Mouse (Mus musculus) T-cell, adult 2 months (primary cell): Measurements from ENCODE around the gene Blmh.

Experiments
- DNase-seq: peaks from one replicate; pipeline ENCODE4 v3.0.0; 2022; ENCODE audit warnings: low spot score

Blmh gene

DNA sequence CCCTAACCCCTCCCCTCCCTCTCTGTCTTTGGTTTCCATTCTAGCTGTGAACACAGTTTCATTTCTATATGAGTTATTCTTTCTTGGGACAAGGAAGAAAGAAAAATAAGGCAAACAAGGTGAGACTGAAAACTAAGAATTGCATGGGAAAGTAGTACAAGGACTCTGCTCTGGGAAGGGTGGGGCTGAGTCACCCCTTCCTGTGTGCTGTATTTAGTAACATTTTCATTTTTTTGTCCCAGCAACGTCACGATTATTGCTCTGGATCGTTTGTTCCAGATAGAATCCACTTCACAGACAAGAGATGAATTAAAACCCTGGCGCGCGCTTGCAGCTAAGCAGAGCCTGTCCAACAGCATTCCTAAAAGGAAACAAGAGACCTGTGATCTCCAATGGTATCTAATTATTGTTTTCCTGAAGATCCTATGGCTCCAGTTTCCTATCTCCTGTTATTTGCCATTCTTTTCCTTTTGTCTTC is at the start of gene Blmh:
Blmh (plus strand) TSS at position 51 of the 478 bp plus-strand sequence.
- DNase-seq: no peak

DNA sequence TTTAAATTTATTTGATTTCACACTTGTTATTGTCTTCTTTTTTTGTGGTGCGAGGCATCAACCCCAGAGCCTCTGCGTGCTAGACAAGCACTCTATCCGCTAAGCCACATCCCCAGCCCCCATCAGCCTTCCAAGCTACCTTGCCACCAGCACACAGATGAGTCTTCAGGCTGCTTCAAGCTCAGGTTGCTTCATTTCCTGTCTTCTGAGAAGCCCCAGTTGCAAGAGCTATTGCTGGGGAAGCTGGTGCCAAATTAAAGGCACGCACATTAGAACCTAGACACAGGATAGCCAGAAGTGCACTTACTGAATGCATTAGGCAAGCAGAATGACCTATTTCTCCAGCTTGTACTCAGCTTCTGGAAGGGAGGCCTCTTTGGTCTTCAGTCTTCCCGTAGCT is 44.8 kb upstream of the Blmh start:
- peak; percentile 51 for DNase-seq

DNA sequence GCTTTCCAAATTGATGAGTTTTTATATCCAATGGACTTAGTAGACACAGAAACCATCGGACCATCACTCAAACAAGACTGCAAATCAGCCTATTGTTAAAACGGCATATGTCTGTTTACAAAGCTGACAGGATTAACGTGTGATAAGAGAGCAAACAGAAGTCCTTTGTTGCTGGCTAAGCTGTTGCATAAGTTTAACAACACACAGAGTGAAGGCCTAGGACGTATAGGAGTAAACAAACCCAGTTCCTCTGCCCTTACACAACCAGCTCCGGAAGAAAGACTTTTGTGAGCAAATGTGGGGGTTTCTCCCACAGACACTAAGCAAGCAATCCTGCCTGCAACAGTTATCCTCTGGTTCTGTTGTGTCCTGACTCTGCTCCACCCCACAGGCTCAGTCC is 40.2 kb upstream of the Blmh start:
- no peak for DNase-seq

DNA sequence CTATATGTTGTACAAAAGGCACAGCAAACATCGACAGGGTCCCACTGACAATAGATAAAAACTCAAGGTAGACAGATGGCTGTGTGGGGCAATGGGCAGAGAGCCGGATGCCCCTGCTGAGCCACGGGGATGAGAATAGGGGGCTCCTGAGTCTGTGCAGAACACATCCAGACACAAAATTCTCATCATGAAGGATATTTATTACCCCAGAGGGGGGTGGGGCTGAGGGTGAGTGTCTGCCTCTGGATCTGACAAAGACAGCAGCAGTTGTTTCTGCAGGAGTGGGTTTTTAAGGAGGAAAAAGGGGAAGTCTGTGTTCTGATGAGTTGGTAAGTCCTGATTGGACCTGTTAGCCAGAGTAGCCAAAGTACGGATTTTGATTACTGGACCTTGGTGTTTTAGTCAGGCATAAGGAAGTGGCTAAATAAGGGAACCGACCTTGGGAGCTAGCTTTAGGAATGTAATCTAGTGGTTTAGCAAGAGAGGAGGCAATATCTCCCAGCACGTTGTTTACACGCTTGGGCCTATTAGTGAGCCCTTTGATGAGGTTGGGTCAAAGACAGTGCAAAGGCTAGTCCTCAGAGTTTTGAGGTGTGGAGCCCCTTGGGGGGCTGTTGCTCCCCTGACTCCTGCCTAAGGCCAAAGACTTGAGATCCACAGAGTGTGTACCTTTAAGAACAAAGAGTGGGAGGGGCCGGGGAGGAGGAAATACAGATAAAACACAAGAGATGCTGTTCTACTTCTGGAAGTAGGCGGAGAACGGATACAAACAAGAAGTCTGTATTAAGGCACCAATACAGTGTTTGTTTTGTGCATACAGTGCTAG is 35.1 kb upstream of the Blmh start:
- peak; percentile 27 for DNase-seq

DNA sequence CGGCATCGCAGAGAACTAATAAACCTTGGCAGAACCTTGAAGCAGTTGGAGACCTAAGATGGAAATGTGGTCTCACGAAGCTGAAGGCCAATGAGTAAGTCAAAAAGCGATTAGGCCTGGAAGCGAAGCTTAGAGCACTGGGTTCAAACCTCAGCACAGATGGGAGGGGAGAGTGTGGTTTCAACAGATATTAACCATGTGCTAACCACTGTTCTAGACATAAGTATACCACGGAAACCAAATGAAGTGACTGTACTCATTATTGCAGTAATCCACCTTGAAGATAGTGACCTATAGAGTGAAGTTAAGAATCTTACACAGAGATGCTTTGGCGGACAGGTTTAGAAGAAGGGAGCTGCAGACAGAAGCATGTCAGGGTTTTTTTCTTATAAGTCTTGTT is 33.4 kb upstream of the Blmh start:
- no peak for DNase-seq

DNA sequence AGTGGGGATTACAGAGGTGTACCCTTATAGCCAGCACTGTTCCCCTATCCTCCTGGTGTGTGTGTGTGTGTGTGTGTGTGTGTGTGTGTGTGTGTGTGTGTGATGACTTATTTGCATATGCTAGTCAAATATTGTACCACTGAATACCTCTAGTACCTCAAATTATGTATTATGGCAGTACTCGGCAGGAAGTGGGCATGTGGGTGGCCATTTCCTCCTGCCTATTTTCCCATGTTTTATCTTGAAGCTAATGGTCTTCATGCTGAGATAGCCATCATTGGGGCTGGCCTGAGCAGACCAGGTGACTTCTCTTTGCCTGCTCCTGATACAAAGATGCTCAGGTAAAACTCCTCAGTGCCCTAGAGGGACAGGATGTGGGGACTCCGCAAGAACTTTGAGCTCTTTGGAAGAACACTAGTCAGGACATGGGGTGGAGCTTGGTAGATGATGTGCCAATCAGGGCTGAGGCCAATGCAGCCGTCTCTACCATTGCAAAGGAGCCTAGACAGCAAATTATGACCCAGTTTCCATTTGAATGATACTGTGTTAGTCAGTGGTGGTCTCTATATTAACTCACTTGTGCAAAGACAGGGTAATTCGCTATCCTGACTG is 32.8 kb upstream of the Blmh start:
- DNase-seq: no peak

DNA sequence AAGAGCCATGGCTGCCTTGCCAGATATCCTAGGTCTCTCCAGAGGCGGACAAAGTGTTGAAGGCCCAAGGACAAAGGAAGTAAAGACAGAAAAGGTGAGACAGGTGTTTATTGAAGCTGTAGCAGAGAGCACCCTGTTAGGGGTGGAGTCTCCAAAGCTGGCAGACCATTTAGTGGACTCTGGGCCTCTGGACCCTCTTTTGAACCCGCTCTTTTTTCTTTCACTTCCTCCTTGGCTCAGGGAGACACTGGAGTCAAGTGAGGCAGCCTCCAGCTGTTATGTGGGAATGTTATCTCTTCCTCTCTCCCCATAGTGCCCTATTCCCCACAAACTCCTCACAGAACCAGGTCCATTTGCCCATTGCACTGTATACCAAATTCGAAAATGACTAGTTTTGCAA is 31.6 kb upstream of the Blmh start:
- no peak for DNase-seq

DNA sequence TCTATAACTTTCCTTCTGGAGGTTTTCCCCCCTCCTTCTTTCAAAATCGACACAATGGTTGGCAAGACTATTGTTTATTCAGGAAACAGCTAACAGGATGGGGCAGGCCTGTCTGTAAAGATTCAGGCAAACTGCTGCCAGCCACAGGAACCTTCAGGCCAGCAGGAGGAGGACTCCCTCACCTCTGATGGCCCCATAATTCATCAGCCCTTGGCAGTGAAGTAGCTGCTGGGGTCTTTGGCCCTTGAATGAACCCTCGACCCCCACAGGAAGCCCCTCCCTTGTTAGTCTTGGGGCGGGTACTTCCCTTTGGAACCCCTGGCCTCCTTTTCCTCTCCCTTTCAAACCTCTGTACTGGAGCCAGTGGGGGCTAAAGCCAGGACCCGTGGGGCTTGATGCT is 31.0 kb upstream of the Blmh start:
- DNase-seq: no peak

DNA sequence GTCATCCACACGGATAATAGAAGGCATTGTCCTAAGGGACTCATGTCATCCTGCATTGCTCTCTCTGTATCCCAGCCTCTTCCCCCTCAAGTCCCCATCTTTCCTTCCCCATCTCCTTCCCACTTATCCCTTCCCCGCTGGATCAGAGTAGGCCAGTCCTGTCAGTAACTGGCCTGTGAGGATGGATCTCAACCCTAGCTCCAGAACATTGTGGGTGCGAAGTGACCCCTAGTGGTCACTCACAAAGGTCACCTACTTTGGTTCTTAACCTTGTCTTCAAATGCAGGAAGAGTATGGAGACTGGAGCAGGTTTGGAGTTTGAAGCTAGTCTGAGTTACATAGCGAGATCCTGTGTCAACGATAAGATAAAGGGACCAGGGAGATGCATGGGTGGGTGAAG is 30.4 kb upstream of the Blmh start:
- peak; percentile 6 for DNase-seq

DNA sequence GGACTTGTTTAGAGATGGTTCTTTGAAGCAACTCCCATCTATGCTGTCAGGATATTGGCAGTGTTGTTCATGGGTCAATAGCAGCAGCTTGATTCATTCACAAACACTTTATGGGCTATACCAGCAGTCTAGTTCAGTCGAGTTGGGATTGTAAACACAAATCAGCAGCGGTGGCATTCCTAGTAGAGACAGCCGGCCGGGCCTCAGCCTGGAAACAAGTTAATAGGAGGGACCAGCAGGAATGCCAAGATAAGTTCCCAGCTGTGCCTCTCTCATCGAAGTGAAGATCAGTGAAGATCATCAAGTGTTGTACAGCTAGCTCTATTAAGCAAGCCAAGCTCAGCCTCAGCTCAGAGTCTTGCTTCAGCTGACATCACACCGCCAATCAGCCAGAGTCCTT is 28.2 kb upstream of the Blmh start:
- DNase-seq: no peak

DNA sequence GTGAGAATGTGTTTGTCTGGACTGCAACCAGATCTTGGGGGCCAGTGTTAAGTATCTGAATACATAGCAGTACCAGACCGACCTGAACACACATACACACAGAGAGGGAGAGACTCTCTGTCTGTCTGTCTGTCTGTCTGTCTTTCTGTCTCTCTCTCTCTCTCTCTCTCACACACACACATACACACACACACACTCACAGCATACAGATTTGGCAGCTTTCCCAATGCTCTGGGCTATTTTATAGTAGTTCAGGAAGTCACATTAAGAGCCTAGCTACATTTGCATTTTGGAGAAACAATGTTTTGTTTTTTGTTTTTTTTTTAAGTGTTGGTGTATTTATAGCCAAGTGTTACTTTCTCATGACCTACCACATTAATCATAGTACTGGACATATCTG is 27.5 kb upstream of the Blmh start:
- DNase-seq: no peak

DNA sequence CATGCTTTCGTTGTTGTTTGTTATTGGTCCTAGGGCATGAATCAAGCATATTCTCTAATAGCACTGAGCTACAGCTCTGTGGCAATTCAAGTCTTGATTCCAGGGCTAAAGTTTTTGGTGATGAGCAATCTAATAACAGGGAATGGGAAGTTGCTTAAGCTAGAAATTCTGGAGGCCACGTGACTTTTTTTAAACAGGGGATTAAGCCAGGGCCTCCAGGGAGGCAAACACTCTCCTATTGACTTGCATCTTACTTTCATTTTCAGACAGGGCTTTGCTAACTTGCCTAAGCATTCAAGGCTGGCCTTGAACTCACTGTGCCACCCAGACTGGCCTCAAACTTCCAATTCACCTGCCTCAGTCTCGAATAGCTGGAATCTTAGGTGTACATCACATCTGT is 26.7 kb upstream of the Blmh start:
- no peak for DNase-seq

DNA sequence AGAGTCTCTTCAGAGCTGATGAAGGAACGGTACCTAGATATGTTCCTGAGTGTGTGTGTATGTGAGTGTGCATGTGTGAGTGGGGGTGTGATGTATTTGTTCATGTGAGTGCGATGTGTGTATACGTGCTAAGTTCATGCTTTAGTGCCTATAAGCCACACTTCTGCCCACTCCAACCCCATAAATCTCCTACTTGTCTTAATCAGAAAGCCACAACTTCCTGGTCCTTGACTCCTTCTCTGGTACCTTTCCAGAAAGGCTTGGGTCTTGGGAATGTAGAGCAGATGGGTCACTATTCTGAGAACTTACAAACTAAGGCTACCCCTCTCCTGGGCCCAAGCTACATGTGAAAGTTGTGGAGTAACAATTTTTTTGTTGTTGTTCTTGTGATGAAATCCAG is 25.9 kb upstream of the Blmh start:
- no peak for DNase-seq

DNA sequence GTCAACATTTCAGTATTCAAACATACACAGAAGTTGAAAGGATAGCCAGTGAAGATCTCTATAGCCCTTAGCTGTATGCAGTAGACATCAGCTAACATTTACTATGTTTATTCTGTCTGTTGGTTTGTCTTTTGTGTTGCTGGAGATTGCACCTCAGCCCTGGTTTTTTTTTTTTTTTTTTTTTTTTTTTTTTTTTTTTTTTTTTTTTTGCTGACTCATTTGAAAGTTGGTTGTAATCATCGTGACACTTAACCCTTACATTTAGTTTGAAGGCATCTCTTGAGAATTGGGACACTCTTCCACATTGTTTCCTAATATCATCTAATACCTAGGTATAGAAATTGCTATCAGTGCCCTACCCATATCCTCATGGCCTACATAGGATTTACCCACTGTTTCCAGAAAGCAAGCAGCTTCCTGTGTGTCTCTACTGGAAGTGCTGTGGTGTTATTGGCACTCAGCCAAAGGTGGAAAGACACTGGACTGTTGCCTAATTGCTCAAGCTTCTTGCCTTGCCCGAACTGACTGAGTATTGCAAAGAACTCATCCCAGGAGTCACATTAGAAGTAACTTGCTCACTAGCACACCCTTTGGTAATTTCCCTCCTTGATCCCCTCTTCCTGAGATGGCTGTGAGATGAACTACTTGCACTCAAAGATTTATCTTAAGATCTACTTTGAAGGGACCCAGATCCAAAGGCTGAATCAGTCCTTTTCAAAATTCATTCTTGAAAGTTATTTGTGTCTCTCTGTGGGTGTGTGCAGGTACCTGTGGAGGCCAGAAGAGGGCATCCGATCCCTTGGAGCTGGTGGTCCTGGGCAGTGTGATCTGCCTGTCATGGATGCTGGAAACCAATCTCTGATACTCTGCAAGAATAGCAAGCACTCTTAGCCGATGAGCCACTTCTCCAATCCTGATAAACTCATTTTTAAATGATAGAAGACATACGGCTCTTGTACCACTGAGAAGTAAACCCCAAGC is 24.6 kb upstream of the Blmh start:
- DNase-seq: no peak

DNA sequence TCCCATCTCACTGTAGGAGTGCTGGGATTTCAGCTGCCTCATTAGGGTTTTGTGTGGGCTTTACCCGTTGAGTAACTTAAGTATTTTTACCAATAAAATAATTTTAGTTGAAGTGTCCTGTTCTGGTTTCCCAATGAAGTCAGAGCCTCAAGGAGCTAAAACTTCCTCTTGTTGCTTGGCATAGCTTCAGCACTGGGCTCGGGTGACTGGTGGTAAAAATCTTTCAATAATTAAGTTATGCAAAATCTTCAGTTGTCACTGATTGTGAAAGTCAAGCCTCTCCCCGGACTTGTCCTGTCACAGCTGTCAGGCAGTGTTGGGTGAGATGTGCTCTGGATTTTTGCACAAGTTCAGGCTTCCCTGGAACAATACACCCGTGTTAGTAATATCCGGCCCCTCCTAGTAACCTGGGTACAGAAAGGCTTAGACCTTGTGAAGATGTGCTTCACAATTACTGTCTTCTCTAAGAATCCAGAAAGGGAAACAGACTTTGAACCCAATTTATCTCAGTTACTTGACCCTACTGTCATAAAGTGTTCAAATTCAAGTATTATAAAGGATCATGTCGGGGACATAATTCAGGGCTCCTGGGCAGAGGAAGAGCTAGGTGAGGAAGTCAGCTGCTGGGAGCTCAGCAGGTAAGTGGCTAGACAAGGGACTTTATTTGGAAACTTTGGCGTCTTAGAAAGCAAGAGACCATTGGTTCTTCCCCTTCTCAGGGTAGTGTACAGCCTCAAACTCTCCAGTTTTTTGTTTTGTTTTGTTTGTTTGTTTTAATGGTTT is 22.8 kb upstream of the Blmh start, which contains the start of gene Tmigd1:
Tmigd1 (plus strand) TSS at position 581 of the 783 bp plus-strand sequence.
- no peak for DNase-seq

DNA sequence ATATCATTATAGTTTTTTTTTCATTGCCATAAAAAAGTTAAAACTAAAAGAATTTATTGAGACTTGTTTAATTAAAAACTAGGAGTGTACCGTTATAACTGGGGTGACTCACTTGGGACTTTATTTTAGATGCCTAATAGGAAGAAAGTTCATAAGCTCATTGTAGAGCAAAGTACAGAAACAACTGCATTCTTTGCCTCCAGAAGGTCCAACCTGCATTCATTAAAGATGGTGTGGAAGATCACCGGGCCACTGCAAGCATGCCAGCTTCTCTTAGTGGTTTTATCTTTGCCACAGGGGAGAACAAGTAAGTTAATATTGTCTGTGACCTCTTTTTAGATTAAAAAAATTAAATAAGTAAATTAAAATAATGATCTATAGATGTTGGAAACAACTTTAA is 20.3 kb upstream of the Blmh start:
- DNase-seq: no peak

DNA sequence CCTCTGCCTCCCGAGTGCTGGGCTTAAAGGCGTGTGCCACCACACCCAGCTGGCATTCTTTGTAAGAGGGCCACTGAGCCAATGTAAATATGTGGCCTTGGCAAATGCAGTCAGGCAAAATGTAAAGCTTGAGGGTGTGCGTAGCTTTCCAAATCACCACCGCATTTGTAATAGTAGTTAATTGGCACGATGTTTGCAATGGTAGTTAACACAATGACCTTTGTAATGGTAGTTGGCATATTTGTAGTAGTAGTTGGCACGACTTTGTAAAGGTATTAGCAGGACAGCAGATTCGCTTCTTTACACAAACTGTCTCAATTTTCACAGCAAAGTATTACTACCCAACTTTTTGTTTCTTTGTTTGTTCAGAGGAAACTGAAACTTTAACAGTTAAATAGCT is 16.0 kb upstream of the Blmh start:
- DNase-seq: no peak

DNA sequence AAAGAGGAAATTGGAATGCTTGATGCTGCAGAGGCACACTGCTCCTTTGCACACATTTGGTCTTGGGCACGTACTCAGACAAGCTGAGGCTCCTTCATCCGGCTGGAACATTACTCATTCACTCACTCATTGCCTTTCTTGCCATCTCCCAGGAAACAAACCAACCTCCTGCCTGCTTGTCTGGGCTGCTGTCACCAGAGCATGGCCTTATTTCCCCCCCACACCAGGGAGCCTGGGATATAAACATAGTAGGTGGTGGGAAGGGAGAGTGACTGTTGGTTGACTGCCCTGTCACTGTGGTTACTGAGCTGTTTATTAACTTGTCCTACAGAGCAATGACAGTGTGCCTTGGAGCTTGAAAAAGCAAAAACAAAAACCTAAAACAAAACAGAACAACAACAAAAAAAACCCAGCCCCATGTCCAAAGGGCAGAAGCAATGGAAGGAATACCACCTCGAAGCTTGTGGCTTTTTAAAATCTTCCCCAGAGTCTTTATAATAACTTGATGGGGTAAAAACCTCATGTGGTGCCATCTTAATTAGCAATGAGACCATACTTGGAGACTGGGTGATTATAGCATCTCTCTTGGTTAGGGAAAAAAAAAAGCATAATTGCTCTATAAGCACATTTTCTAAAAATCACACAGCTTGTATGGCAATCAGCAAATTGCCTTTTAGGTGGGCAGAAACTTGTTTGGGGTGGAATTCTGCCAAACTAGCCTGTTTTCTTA is 13.1 kb upstream of the Blmh start:
- no peak for DNase-seq

DNA sequence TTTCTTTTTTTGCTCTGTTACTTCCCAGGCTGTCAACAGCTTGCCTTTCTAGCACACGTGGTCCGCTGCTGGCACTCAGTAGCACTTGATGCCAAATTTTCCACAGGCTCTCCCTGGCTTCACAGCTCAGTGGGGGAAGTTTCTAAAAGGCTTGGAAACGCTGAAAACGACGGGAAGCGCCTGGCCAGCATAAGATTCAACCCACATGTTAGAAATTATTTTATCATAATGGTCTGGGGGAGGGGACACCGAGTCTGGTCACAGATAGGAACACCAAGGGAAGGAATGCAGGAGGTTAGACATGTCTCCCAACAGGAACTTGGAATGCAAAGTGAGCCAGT is 12.6 kb upstream of the Blmh start:
- no peak for DNase-seq

DNA sequence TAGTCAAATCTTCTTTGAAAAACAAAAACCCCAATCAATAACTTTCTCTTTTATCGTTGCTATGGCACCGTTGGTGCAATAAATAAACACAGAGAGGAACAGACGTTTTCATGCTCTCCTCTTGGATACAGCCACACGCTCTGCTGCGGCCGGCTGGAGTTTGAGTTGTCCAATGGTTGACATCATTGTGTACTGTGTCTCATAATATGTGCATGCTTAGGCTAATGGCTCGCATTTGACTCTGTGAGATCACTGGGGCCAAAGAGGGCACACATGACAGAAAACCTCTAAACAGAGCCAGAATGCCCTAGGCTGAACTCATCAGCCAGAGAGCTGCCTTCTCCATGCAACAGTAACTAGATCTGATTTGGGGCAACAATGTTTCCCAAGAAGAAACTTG is 10.2 kb upstream of the Blmh start:
- no peak for DNase-seq
